Mouse (Mus musculus): ENCODE measurements around the gene Eme2.
"Not testable (repeated sequence)": the region's sequence is repeated elsewhere in the genome, so short reads cannot be mapped to it uniquely, and the experiment has no call there.

Gene Eme2

DNA sequence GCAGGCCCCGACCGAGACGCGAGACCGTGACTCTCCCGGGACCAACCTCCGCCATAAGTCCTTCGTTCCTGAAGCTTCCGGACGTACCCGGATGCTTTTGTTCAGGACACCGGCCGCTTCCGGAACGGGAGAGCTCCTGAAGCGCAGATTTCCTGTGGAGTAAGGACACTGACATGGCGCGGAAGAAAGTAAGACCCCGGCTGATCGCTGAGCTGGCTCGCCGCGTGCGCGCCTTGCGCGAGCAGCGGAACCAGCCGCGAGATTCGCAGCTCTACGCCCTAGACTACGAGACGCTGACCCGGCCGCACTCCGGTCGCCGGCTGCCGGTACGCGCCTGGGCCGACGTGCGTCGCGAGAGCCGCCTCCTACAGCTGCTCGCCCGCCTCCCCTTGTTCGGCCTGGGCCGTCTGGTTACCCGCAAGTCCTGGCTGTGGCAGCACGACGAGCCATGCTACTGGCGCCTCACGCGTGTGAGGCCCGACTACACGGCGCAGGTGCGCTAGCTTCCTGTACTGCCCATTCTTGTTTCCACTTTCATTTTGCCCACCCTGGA is at the start of gene Eme2, which contains the start of gene Mrps34:
Eme2 (minus strand) TSS at position 93 of the 553 bp plus-strand sequence.
Mrps34 (plus strand) TSS at position 122 of the 553 bp plus-strand sequence.
- DNase-seq (ENCODE audit: low read depth): peak; percentile 82

DNA sequence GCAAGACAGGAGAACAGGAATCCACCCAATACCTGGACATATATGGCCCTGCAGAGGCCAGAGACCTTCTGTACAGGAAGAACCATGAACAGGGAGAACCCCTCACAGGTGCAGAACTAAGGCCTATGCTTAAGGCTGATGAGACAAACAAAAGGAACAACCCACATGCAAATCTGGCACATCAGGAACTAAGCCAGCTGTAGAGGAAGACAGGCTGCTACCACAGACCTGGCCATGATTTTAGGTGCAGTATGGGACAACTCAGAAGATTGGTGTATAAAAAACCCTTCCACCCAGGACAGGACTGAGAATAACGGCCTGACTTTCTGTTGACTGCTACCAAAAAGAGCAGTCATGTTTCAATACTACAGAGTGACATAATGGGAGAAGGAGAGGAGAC is 48.7 kb upstream of the Eme2 start:
- DNase-seq (ENCODE audit: low read depth): not testable (repeated sequence)

DNA sequence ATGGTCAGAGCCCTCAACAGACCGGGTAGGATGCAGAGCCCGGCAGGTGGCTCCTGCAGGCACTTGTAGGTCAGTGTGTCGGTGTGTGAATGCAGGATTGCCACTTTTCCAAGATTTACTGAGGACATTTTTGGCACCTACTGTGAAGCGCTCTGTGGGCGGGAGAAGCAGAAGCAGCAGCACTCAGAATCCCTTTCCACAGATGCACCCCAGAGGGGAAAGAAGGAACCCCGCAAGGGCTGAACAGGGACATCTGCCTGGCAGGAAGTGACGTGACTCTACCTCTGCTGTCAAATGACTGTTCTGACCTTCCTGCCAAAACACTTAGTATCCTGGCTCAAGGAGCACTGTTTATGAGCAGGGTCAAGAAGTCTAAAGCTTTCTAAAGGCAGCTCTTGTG is 48.1 kb upstream of the Eme2 start:
- no peak for DNase-seq (ENCODE audit: low read depth)

DNA sequence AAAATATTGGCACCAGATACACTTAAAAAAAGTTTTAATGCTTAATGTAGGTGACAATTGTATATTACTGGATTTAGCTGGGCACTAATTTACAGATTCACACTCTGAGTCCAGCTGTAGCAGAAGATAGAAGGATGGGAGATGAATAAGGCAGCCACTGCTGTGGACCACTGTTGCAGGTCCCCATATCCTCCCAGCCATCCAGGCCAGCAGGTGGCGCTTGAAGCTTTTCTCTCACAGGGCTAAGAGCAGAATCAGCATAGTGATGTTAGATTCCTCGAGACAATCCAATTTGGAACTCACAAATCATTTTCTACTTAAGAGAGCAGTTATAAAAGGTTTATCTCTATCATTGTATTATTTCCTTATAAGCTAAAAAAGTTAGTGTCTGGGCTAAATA is 47.6 kb upstream of the Eme2 start:
- peak; percentile 52 for DNase-seq (ENCODE audit: low read depth)

DNA sequence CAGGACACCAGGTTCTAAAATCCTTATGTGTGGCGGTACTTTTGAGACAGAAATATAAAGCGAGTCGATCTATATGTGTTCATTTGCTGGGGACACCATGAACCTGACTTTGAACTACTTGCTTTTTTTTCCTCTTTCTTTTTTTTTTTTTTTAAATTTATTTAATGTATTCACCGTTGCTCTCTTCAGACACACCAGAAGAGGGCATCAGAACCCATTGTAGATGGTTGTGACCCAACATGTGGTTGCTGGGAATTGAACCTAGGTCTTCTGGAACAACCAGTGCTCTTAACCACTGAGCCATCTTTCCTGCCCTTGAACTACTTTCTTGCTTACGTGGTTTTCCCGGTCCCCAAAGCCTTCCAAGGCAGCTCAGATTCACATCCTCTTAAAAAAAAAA is 42.4 kb upstream of the Eme2 start:
- DNase-seq (ENCODE audit: low read depth): no peak

DNA sequence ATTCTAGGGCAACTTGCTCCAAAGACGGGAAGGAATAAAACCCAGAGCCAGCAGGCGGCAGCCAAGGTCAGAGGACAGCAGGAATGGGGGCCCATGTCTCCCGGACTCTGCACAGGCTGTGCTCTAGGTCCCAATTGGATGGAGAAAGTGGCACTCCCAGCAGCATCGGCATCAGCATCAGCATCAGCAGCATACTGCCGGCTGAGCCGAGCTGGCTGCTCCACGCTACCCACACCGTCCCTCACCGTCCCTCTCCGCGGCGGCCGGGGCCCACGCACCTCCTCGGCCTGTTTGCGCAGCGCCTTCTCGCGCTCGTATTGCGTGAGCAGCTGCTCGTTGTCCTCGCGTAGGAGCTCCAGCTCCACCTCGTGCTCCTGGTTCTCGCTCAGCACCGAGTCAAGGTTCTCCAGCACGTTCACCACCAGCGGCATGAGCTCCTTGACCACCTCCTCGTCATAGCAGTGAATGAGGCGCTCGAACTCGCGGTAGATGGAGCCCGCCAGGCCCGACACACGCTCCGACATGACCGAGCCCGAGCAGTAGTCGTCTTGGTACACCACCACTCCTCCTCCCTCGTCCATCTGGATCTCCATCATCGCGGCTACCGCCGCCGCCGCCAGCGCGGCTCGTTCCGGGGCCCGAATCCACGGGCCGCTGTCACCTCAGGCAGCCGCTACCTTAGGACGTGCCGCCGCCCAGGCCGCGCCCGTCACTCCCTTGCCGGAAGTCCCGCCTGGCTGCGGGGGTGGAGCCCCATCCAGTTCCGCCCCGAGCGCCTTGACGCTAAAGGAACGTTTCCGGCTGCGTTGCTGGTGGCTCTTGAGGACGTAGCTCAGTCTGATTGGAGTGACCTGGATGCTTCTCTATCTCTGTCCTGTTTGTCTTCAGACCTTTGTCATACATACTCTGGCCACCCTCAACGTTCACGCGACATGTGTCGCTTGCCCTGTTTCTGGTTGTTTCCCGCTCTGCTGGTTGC is 41.7 kb upstream of the Eme2 start, which contains the start of gene Mapk8ip3:
Mapk8ip3 (minus strand) TSS at position 719 of the 979 bp plus-strand sequence.
- DNase-seq (ENCODE audit: low read depth): peak; percentile 95

DNA sequence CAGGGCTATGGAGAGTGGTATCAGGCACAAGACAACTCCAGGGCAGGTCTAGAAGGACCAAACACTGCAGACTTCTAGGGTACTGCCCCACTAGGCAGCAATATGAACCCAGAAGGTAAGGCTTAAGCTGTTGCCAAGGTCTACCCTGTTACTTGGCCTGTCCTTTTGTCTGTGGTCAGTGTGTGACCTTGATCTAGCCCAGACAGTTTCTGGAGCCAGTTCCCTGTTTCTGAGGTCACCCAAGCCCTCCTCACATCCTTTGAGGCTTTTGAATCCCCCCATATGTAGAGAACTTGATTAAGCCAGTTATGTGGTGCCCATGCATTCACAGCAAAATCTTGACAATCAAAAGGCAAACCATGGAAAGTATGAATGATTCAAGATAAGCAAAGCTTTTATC is 40.8 kb upstream of the Eme2 start:
- DNase-seq (ENCODE audit: low read depth): peak; percentile 18

DNA sequence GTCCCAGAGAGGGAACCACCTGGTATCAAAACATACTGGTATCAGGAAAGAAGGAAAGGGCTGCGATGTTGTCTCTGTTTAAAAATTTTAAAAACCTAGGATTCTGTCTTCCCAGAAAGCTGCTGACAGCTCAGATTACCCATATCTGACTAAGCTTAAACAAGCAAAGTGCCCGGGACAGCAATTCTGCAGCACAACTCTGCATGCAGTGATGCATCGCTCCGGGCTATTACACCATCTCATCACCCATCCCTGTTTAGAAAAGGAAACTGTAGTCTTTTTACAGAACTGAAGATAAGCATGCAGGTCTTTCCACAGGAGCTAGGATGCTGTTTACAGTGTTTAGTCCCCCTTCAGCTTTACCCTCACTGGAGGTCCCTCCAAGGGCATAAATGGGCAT is 40.0 kb upstream of the Eme2 start:
- no peak for DNase-seq (ENCODE audit: low read depth)

DNA sequence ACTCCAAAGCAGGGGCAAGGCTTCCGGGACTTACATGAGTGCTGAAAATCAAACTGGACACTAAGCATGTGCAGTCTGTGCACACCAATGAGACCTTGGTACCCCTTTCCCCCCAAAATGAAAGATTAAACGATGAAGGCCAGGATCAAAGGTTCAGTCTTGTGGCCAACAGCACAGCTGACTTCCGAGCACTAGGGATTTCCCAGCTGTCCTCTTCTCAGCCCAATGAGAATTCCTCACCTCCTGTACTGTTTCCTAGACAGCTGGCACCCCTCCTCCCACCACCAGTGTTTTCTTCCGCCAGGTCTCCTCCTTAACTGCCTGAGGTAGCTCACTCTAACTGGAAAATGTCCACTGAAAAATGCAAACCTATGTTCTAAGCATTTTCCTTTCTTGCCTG is 38.3 kb upstream of the Eme2 start:
- no peak for DNase-seq (ENCODE audit: low read depth)

DNA sequence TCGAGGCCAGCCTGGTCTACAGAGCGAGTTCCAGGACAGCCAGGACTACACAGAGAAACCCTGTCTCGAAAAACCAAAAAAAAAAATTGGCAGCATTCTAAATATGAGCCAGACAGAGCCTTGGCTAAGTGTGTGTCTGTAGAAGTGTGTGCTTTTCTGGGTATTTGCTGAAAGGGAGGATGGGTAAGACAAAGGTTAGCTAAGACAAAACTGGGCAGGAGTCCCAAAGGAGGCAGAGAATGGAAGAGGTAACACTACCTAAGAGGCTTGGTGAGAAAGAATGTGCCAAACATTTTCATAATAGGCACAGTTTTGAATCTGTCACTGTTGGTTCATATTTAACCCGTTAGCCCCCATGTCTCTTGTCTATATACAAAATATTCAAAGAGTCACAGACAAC is 37.5 kb upstream of the Eme2 start:
- DNase-seq (ENCODE audit: low read depth): no peak

DNA sequence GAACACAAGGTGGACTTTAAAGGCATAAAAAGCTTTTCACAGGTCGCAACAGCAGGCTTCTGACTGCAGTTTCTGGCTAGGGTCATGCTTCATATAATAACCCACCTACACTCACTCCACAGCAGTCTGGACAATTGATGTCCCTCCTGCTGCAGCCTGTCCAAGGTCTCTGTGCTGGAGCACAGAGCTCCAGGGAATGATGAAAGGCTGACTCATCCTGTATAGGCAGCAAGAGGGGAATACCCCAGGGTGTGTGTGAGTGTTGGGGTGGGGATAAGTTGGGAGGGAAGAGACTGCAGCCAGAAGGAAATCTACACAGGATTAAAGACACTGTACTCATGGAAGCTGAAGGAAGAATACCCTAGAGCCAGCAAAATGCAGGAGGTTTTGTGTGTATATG is 34.6 kb upstream of the Eme2 start:
- DNase-seq (ENCODE audit: low read depth): no peak

DNA sequence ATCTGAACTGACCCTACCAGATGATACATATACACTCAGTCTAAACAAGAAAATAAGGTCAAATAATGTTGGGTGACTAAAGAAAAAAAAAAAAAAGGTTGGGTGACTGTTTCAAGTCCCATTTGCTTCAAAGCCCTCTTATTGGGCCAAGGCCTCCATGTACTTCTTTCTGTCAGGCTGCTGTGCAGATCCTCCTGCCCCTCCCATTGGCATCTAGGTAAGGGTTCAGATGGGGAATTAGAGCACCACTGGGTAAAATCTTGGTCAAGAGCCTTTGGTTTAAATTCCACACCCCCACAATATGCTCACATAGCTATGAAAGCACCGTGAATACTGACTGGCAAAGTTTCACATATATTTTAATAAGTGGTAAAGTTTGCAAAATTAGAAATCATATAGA is 28.4 kb upstream of the Eme2 start:
- DNase-seq (ENCODE audit: low read depth): no peak

DNA sequence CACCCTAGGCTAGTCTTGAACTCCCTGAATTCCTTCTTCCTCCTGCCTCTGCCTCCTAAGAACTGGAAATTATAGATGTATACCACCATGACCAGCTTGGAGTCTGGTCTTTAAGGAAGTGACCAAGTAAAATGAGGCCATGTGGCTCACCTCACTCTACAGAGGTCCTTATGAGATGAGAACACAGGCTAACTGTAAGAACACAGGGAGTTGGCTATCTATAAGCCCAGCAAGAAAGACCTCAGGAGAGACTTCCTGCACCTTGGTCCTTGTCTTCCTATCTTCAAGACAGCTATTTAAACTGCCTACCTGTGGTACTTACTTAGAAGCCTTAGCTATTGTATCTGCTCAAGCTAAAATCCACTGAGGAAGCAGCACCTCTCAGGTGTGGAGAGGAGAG is 19.1 kb upstream of the Eme2 start:
- DNase-seq (ENCODE audit: low read depth): no peak

DNA sequence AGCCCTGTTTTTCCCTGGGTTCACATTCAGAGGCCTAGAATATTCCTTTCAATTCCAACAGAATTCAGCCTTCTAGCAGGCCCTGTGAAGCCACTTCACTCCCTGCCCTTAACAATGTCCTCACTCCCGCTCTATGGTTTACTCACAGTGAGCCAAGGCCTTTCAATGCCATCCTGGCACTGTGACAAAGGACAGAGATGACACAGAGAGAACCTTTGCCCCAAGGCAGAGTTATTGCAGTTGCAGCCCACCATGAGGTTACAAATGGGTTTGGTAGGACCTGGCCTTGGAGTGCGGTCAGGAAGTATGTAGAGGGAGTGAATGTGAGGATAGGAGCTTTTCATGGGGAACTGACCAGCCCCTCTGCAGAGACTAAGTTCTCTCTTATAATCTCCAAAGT is 12.7 kb upstream of the Eme2 start:
- no peak for DNase-seq (ENCODE audit: low read depth)

DNA sequence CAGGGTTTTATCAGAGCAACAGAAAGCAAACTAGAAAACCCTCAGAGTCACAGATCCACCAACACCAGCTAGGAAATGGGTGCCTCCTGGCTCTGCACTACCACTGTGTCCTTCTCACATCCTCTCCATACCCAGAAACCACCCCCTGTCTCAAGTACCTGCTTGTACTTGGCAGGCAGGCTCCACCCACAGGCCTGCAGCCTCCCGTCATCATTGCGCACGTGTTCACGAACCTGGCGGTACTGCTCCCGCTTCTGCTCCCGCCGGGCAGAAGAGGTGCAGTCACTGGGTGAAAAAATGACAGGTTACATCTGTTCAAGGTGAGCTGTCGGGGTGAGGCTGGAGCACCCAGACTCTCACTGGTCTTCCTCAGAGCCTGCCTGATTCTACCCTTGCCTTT is 8.9 kb upstream of the Eme2 start:
- DNase-seq (ENCODE audit: low read depth): no peak

DNA sequence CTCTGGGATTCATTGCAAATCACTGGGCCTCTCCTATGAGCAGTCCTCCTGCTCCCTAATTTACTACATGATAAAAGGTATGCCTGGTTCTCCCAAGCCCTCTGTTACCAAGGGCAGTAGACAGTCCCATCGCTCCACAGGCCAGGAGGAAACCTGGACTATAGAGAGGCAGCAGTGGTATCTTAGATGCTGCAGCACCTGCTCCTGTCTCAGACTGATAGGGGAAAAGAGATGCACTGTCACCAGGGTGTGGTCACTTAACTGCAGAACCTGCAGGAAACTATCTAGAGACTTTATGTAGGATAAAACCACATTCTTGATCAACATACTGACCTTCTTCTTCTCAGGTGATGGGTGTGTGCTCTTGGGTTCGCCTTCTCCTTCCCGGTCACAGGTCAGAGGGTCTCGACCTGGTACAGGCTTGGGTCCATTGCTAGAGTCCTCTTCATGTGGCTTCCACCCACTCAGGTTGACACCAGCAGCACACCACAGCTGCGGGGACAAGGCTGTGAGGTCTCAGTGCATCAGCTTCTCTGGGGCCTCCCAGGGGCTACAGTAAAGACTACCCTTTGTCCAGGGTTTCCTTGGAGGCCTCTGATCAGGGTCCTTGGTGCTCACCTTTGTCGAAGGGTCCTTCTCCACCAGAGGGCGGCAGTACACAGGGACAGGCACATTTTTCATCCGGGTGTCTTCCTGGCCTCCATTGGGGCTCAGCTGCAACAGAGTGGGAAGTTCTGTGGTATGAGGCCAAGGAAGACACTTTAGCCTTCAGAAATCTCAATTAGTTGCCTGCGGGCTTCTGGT is 8.0 kb upstream of the Eme2 start:
- DNase-seq (ENCODE audit: low read depth): no peak

DNA sequence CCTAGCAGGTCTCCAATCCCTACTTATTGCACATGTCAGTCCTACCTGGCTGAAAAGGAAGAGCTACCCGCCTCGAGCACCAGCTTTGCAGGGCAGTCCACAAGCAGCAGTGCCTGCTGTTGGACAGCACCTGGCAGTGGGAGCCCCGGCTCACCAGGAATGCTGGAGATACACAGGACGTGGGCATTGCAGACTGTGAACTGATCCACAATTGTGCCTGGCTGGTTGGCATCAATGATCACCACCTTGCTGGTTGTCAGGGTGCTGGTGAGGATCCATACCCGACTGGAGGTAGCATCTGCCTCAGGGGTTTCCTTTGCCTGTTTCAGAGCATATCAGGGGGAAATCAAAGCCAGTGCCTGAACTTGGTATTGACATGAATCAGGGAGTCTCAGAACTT is 7.2 kb upstream of the Eme2 start:
- DNase-seq (ENCODE audit: low read depth): no peak

DNA sequence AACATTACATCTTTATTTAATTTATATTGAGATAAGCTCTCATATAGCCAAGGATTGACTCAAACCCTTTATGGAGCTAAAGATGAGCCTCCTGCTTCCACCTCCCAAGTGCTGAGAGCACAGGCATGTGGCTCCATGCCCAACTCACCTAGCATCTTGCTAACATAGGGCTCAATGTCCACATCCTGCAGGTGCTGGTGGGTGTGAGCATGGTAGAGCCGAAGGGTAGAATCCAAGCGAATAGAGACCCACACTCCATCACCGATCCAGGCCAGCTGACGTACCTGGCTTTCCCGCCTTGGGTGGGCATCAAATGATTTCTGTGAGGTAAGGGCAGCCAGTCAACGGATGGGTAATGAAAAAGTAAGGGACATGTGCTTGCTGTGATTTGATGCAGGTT is 5.1 kb upstream of the Eme2 start:
- no peak for DNase-seq (ENCODE audit: low read depth)

DNA sequence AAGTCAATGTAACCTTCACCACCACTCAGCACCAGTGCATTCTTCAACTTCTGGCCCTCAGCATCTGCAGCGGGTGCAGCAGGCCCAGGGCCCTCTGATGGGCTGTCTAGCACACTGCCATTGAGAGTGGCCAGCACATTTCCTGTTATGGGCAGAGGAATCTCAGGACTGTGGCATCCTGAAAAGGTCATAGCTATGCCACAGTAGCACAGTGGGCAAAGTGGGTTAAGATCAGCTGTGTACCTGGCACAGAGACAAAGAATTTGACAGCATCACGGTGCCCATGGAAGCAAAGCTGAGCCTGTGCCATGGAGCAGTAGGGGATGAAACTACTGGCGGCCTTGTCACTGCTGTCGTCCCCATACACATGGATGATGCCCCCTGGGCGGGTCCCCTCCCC is 4.3 kb upstream of the Eme2 start:
- DNase-seq (ENCODE audit: low read depth): no peak

DNA sequence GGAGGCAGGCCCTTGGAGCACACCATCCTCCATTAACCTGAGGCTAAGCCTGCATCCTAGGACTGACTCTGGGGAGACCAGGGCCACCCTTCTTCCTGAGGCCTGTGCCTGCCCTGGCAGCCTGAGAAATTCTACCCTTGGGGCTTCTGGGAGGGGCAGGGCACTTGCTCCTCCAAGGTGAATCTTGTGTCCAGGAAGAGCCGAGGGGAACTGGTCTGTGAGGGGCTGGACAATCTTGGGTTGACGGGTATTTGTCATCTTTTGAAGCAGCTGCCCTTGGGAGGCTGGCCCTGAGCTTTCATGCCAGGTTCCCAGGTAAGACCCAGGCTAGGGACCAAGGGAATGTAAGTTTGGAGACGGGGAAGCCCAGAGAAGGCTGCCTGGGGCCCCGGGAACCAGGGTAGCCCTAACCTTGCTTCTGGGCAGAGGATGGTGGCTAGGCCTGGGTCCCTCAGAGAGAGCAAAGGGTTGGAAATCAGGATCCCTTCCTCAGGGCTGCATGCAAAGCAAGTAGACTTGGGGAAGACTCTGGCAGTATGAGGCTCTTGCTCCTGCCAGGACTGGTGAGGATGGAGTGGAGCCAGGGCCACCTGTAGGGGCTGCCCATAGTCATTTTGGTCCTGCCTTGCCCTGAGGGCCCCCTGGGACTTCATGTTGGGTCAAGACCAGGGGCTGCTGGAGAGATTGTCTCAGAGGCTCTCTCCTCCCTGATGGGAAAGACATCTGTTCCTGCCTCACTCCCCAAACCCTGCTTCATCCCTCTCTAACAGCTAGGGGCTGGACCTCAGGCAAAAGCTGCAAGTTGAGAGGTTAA is 3.4 kb upstream of the Eme2 start:
- DNase-seq (ENCODE audit: low read depth): no peak

DNA sequence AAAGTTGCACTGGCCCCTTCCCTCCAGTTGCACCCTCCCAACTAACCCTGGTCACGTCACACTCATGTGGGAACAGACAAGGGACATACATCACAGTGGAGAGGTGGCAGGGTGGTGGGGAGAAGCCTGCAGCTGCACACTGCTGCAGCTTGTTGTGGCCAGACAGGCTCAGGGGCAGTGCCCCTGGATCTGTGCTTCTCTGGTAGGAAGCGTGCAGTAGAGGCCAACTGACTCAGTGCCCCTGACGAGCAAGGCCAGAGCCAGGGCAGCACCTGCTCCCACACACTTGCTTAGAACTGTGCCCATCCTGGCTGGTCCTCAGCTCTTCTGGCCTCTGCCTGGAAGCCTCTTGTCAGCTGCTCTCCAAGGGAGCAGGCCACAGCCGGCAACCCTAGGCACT is 2.7 kb upstream of the Eme2 start:
- DNase-seq (ENCODE audit: low read depth): no peak

DNA sequence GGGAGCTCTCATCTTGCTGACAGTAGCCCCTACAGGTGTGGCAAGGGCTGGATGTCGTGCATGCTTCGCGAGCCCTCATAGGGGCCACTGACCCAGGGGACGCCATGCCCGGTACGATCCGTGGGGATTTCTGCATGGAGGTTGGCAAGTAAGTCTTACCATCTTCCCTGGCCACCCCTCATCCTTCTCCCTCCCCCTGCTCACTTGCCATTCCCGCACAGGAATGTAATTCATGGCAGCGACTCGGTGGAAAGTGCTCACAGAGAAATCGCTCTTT is 2.0 kb upstream of the Eme2 start:
- DNase-seq (ENCODE audit: low read depth): no peak
